21 mouse cellular contexts compared by ENCODE assay signal in genomic region chr15:84263573-84263972, GRCm38 (mm10). TPM values are rescaled to one million over a fixed set of nuclear protein-coding genes. Genes with fewer than 3 reads are reported as not detected.
A peak's percentile ranks its signal among the peaks of the same experiment; 100 is the strongest.
DNase-seq lines count a peak whose midpoint lies in the region; ATAC-seq and TF ChIP-seq lines count a peak whose summit lies in the region.
"Had no signal": no experiment of that assay in that cellular context is flagged by ENCODE, and none has a peak within 500 bp of the region (broad histone marks: within the 10 kb centered on the region; RNA-seq: fewer than 3 reads in every experiment).

No protein-coding gene starts in this region.

- peaks cover 2% of the 10 kb centered on the region; the same call in 1 of the 2 replicates for H3K36me3 ChIP-seq in heart, embryonic 11.5 days (ENCODE audit: control insufficient read depth, insufficient read depth, low read length)
- no peaks in the 10 kb centered on the region for H3K36me3 ChIP-seq in midbrain, embryonic 13.5 days
- no peaks in the 10 kb centered on the region for H3K36me3 ChIP-seq in midbrain, postnatal 0 days (ENCODE audit: insufficient read depth, low read length)
- H3K36me3 ChIP-seq: neural tube, embryonic 13.5 days had no signal

- TF ChIP-seq CTCF in midbrain, postnatal 0 days (IDR thresholded peaks at IDR 0.05) = no peak

- intact Hi-C loops in heart, postnatal 10 days (cut with DNase I) = no loop called here
- intact Hi-C loops in left cerebral cortex, postnatal 10 days (cut with DNase I) = loop anchor here (5.0 kb wide), 1 partner anchor 184 kb away; the partner anchor contains the start of gene Shisal1

- no peak overlapping the region for H3K4me2 ChIP-seq in heart, embryonic 11.5 days
- no peak overlapping the region for H3K4me2 ChIP-seq in midbrain, embryonic 13.5 days (replicated peaks)
- no peak overlapping the region for H3K4me2 ChIP-seq in midbrain, postnatal 0 days (ENCODE audit: low read depth, low read length, poor library complexity, severe bottlenecking)
- H3K4me2 ChIP-seq: heart, embryonic 12.5 days; neural tube, embryonic 13.5 days had no signal

- H3K4me3 ChIP-seq in heart, embryonic 11.5 days (ENCODE audit: low read depth, low read length) = no peak overlapping the region
- no peak overlapping the region for H3K4me3 ChIP-seq in midbrain, embryonic 13.5 days (replicated peaks)
- no peak overlapping the region for H3K4me3 ChIP-seq in midbrain, postnatal 0 days (ENCODE audit: low read depth, low read length)
- H3K4me3 ChIP-seq: embryonic facial prominence, embryonic 10.5 days; heart, embryonic 12.5 days; neural tube, embryonic 13.5 days had no signal

- H3K4me1 ChIP-seq in heart, embryonic 11.5 days (ENCODE audit: control insufficient read depth, insufficient read depth, low read length) = peaks cover 30% of the 10 kb centered on the region
- H3K4me1 ChIP-seq in midbrain, embryonic 13.5 days (replicated peaks) = peaks cover 49% of the 10 kb centered on the region
- H3K4me1 ChIP-seq in midbrain, postnatal 0 days (ENCODE audit: insufficient read depth, low read length) = peaks cover 7% of the 10 kb centered on the region; the same call in 1 of the 2 replicates

- H3K27ac ChIP-seq in heart, embryonic 11.5 days (ENCODE audit: low read depth, low read length) = 0 out of 2 replicates have a peak overlapping the region, but pooled peaks have one; percentile 30
- H3K27ac ChIP-seq in midbrain, embryonic 13.5 days = peak overlapping the region; percentile 2; the same call in 1 of the 2 replicates
- no peak overlapping the region for H3K27ac ChIP-seq in midbrain, postnatal 0 days (ENCODE audit: low read depth, low read length)
- H3K27ac ChIP-seq: embryonic facial prominence, embryonic 10.5 days; neural tube, embryonic 13.5 days had no signal

- no peaks in the 10 kb centered on the region for H3K27me3 ChIP-seq in heart, embryonic 11.5 days (ENCODE audit: control insufficient read depth, insufficient read depth, low read length)
- peaks cover 15% of the 10 kb centered on the region for H3K27me3 ChIP-seq in midbrain, embryonic 13.5 days
- no peaks in the 10 kb centered on the region for H3K27me3 ChIP-seq in midbrain, postnatal 0 days (ENCODE audit: insufficient read depth, low read length)
- H3K27me3 ChIP-seq: heart, embryonic 12.5 days; neural tube, embryonic 13.5 days had no signal

- no peak for DNase-seq in heart, postnatal 10 days
- DNase-seq in midbrain, postnatal 0 days (ENCODE audit: low spot score) = no peak
- no peak for DNase-seq in left cerebral cortex, postnatal 10 days (ENCODE audit: extremely low spot score in 1 of 2, low spot score in 2 of 2)
- no peak for DNase-seq in cerebellum, adult 18-20 months
- DNase-seq: adrenal gland, postnatal 10 days; cerebellum, adult 11 months; cerebellum, postnatal 36 days; heart, postnatal 4 days; kidney, adult 2 months; kidney, postnatal 10 days; layer of hippocampus, postnatal 36 days; spleen, adult 18-20 months; thymus, postnatal 36 days had no signal

- no peaks in the 10 kb centered on the region for H3K9me3 ChIP-seq in heart, embryonic 11.5 days (replicated peaks; ENCODE audit: control insufficient read depth, low read length)
- no peaks in the 10 kb centered on the region for H3K9me3 ChIP-seq in midbrain, embryonic 13.5 days
- no peaks in the 10 kb centered on the region for H3K9me3 ChIP-seq in midbrain, postnatal 0 days (ENCODE audit: low read length)
- H3K9me3 ChIP-seq: embryonic facial prominence, embryonic 10.5 days; heart, embryonic 12.5 days; neural tube, embryonic 13.5 days had no signal

- ATAC-seq in heart, embryonic 11.5 days (replicated peaks; ENCODE audit: insufficient number of reproducible peaks, low FRiP score, low TSS enrichment) = no peak
- ATAC-seq in midbrain, embryonic 13.5 days = no peak
- ATAC-seq in midbrain, postnatal 0 days (ENCODE audit: low FRiP score) = no peak
- ATAC-seq in common myeloid progenitor, adult 5-6 weeks (replicated peaks; ENCODE audit: low read depth, poor library complexity, severe bottlenecking) = peak; percentile 89
- ATAC-seq in megakaryocyte progenitor cell, adult 5-6 weeks (replicated peaks; ENCODE audit: poor library complexity) = peak; percentile 73
- ATAC-seq: inflammation-experienced regulatory T-cells, adult 6 months had no signal

- no peak overlapping the region for H3K9ac ChIP-seq in heart, embryonic 11.5 days (ENCODE audit: low read depth, low read length)
- H3K9ac ChIP-seq in midbrain, embryonic 13.5 days (replicated peaks) = no peak overlapping the region
- no peak overlapping the region for H3K9ac ChIP-seq in midbrain, postnatal 0 days (replicated peaks; ENCODE audit: low read length, poor library complexity, severe bottlenecking)
- H3K9ac ChIP-seq: heart, embryonic 12.5 days; neural tube, embryonic 13.5 days had no signal

- WGBS in heart, embryonic 11.5 days (ENCODE audit: insufficient replicate concordance) = 42% methylated on average over 2 of the region's 2 CpGs
- 45% methylated on average over 2 of the region's 2 CpGs for WGBS in midbrain, embryonic 13.5 days
- WGBS in midbrain, postnatal 0 days = 50% methylated on average over 2 of the region's 2 CpGs

RNA-seq across cellular contexts. Expression of gene Parvb, which starts 31.7 kb away (rescaled TPM):
- polyA plus RNA-seq in heart, embryonic 11.5 days (2014; fragmentation: Nextera tagmentation; extraction: Ambion mirVana) = 19.3 and 21.1 TPM in 2 replicates
- total RNA-seq in heart, postnatal 10 days (2021) = 100 to 1,000 TPM; 165 to 174 TPM
- 4.7 and 6.2 TPM in 2 replicates for polyA plus RNA-seq in midbrain, embryonic 13.5 days (2015; fragmentation: Nextera tagmentation; extraction: Ambion mirVana)
- 9.6 and 14.0 TPM in 2 replicates for total RNA-seq in midbrain, postnatal 0 days (2014; rRNA removed)
- 4.3 and 5.8 TPM in 2 replicates for polyA plus RNA-seq in midbrain, postnatal 0 days (2015; fragmentation: Nextera tagmentation; extraction: Ambion mirVana)
- total RNA-seq in common myeloid progenitor, adult 5-6 weeks (2017) = 1.3 and 4.2 TPM in 2 replicates
- 3.8 and 4.6 TPM in 2 replicates for total RNA-seq in megakaryocyte progenitor cell, adult 5-6 weeks (2015)
- total RNA-seq in megakaryocyte progenitor cell, adult 5-6 weeks (2017) = 0.33 and 1.5 TPM in 2 replicates
- 10 to 100 TPM; 28.2 to 30.5 TPM for total RNA-seq in left cerebral cortex, postnatal 10 days (2021)

Comparison
In these comparisons a context has a peak if more than half of its experiments do, and no peak if none do; other contexts are left out.
1. ATAC-seq: peak in common myeloid progenitor, adult 5-6 weeks (single experiment) and megakaryocyte progenitor cell, adult 5-6 weeks (single experiment); none in heart, embryonic 11.5 days (single experiment), midbrain, embryonic 13.5 days (single experiment) and midbrain, postnatal 0 days (single experiment).
2. RNA of gene Parvb, which starts 31.7 kb away (total RNA-seq): 165 to 174 TPM in heart, postnatal 10 days; 28.2 to 30.5 TPM in left cerebral cortex, postnatal 10 days, 9.6 to 14.0 TPM in midbrain, postnatal 0 days, 0.33 to 4.6 TPM in megakaryocyte progenitor cell, adult 5-6 weeks and 1.3 to 4.2 TPM in common myeloid progenitor, adult 5-6 weeks; every median in the first group is over 4 times any median in the second.